Mouse (Mus musculus): ENCODE measurements around the gene Kcp. TPM values are rescaled to one million over a fixed set of nuclear protein-coding genes. Genes with fewer than 3 reads are reported as not detected.

Gene Kcp
- total RNA-seq (2021) = 1 to 10 TPM; 3.5 to 4.6 TPM
- long read RNA-seq, experiment 1 = 0 reads
- long read RNA-seq, experiment 2, partial matches to known transcripts = 1 of 2 reads
- long read RNA-seq, experiment 2, other reads (novel, unspliced or antisense) = 0 of 2 reads

DNA sequence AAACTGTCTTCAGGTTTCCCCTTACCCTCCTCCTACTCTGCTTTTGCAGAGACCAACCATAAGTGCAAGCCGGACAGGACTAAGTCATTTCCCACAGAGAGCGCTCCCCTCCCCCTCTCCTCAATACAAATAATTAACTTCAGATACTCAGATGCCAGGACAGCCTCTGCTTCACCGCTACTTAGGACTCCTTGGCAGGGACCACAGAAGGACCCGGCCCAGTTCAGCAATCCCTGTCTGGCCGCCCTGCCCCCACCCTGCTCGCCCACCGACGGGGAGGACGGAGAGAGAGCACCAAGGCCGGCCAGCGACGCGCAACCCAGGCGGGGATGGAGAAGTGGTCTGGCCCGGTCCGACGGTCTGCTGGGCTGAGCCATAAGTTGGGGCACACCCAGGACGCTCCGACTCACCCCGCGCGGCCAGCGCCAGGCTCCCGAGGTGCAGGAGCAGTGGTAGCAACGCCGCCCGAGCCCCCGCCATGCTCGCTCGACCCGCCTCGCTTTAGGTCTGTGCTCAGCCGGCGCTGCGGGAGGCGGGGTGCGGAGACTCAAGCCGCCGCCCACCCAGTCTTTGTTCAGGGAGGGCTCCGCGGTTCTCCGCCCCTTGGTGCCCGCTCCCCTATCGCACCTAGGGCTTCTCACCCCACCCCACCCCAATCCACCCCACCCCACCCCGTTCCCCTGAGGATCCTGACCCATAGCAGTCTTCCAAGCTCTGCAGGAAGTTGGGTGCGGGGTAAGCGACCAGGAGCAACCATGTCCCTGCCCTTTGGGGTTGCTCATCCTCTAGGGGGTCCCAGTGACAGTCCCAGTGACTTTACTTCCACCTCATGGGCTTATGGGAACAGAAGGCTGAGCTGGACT, at the start of gene Kcp:
Gene Kcp, minus strand, starts transcription at position 506 of the 863 bp plus-strand sequence.
- DNase-seq = peak; percentile 25 to 30

DNA sequence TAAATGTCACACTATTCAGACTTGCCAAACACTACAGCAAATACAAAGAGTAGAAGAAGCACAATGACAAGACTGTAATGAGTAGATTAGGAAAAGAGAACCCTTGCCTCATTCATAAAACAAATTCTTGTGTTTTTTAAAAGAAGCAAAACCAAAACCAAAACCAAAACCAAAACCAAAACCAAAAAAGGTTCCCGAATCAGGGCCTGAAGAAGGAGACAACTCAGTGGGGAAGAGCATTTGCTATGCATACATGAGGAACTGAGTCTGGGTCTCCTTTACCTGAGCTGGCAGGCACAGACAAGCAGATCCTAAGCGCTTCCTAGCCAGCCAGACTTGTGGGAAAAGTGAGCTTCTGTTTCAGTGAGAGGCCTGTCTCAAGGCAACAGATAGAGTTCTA, 49.4 kb upstream of the Kcp start:
- no peak for DNase-seq

DNA sequence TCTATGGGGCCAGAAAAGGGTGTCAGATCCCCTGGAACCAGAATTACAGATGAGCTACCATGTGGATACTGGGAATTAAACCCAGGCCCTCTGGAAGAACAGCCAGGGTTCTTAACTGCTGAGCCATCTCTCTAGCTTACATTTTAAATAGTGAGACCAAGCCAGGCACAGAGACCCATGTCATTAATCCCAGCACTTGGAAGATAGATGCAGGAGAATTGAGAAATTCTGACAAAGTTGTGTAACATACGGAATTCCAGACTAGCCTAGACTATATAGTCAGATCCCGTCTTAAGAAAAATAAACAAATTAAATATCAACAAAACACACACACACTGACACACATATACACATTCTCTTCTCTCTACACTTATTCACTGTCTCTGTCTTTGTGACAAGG, 44.8 kb upstream of the Kcp start:
- no peak for DNase-seq

DNA sequence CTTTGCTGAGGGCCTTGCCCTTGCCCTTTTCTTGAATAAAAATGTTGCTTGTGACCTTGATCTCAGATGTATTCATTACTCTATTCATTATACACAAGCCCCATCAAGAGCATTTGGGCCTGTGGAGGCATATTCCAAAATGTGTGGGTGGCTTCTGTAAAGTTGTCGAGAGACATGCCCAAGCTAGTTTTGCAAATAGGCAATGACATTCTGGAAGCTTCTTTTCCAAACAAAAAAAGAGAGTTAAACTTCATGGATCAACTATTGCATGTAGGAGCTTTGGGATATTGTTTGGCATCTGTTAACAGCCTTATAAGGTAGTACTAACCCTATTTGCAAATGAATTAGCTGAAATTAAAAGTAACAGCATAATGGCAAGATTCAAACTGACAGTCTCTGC, 40.3 kb upstream of the Kcp start:
- DNase-seq = no peak

DNA sequence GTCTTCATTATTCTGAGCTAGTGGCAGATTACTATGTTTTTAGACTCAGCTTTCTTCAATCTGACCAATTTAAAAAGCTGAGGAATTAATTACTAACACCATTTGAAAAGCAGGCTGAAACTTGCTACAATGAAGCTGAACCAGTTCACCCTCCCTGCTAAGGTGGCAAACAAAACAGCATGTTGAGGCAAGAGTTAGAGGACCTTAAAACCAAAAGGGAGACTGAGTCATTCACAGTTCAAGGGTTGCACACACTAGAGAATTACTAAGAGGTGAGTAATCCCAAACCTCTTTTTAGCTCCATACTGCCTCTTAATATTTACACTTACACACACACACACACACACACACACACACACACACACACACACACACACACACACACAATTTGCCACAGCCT, 39.8 kb upstream of the Kcp start:
- no peak for DNase-seq

DNA sequence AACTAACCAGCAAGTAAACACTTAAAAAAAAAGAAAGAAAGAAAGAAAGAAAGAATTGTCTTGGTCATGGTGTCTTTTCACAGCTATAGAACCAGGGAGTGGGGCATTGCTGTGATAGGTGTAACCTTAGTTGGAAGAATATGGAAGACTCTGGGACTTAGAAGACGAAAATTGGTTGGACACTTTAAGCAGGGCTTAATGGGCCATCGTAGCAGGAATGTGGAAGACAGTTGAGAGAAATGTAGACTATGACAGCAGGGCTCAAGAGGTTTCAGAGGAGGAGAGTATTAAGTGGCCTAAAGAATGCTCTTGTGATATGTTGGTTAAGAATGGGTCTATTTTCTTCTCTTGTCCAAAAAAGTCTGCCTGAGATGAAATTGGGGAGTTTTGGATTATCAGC, 37.9 kb upstream of the Kcp start:
- no peak for DNase-seq

DNA sequence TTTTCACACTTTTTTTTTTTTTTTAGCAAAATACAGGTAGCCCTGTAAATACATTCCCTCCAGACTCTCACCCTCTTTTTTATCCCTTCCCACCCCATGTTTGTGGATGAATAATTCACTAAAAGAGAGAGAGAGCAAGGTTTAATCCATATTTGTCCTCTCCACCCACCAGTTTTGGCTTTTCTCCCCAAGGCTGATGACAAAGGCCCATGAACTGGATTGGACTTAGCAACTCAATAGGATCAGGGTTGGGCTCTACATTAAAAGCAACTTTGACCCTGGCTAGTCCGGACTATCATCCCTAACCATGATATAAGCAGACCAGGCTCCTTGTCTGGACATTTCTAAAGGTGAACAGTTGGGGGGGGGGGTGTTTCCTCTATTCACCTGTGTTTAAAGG, 33.2 kb upstream of the Kcp start:
- DNase-seq = no peak

DNA sequence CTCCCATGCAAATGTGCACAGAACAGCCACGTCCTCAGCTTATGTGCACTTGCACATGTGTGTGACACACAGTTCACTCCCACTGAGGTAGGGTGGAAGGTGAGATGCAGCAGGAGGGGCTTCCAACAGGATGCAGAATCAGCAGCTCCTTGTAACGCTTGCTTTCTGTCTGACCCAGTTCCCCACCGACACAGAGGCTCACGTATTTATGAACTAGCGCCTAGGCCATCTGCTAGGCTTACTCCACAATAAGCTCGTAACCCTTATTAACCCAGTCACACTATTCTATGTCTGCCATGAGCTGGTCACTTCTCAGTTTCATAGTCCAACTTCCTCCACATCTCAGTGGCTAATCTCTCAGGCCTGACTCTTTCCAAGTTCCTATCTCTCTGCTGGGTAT, 32.5 kb upstream of the Kcp start:
- no peak for DNase-seq

DNA sequence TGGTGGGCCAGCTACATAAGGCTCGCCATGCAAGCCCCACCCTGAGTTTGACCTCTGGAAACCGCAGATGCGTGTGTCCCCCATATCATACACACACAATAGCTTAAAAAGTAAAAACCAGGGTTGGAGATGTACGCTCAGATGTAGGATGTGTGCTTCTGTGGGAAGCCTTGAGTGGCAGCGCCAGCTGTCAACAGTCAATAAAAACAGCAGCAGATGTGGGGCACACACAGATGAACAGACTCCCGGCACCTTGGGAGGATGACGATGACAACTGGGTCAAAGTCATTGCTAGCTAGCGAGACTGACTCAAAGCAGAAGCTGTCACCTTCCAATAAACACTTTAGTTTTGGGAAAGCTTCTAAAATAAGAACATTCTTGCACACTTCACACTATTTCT, 31.8 kb upstream of the Kcp start:
- no peak for DNase-seq

DNA sequence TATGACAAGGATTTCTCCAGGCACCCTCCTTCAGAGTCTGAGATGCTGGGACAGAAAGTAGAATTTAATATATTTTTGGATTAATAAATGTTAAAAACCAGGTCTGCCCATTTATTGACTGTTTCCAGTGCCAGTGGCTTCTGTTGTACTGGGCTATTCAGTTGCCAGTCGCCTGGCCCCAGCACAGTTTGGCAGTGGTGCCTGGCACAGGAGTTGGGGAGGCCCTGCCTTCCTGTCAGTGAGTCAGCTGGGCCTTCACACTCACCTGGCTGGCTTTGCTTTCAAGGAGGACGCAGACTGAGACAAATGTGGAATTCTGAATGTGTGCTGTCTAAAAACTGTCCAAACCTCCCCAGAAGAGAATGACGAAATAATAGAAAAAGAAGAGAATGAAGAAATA, 29.5 kb upstream of the Kcp start:
- DNase-seq = no peak

DNA sequence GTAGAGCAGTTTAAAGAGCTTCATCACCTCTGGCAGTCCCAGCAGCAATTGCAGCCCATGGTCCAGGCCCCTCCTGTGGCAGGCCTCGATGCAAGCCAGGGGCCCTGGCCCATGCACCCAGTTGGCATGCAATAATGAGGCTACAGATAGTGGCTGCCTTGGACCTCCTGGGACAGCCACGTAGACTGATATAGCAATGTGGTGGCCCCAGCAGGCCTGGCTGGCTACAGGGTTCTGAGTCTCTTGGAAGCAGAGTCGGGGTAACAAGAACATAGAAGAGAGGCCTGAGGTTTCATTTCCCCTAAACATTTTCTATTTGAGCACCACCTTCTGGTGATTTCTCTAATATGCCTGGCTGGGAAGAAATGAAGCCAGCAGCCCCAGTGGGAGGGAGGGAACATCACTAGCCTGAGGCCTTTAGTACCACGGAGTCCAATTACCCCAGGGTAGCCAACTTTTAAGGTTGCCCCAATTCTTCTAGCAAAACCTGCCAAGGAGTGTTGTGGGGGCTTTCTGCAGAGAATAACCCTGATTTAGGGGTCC, 29.0 kb upstream of the Kcp start:
- no peak for DNase-seq

DNA sequence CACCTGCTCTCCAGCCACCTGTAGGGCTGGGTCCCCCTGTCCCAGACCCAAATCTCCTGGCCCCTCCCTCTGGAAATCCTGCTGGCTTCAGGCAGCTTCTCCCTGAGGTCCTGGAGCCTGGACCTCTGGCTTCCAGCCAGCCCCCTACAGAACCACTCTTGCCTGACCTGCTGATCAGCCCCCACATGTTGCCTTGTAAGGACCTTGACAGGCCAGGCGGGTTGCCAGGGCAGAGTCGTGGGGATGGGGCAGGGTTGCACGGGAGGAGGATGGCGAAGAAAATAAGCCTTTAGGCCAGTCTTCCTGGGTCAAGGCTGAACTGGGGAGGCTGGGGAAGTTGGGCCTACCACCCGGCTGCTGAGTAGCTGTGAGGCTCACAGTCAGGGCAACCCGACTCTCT, 27.6 kb upstream of the Kcp start:
- DNase-seq = peak; percentile 56 to 59

DNA sequence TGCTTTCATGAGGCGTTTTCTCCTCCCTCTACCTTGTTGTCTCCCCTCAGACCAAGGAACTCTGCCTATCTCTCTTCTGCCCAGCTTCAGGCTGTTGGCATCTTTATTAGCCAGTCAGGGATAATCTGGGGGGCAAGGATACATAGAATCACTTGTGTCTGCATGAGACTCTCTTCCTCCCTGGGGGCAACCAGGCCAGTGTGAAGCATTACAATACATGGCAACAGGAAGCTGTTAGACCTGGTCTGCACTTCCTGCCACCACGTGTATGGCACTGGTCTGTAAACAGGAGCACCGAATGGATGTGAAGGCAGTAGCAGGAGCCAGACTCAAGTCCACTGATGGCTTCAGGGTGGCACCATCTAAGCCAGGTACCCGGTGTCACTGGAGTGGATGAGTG, 22.3 kb upstream of the Kcp start:
- DNase-seq = no peak

DNA sequence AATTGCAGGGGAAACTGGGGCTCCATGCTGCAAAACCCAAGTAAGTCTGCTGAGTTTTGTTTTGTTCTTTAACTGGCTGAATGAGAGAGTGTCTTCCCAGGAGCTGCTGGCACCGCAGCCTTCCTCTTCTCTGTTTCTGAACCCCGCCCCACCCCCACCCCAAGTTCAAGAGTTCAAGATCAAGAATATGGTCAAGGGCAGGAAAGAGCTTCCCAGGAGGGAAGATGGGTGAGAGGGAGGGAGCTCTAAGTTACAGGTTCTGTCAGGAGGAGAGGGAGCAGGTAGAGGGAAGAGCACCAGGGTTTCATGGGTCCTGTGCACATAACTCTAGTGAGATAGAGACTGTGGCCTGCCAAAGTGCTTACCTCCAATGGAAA, 21.7 kb upstream of the Kcp start:
- no peak for DNase-seq

DNA sequence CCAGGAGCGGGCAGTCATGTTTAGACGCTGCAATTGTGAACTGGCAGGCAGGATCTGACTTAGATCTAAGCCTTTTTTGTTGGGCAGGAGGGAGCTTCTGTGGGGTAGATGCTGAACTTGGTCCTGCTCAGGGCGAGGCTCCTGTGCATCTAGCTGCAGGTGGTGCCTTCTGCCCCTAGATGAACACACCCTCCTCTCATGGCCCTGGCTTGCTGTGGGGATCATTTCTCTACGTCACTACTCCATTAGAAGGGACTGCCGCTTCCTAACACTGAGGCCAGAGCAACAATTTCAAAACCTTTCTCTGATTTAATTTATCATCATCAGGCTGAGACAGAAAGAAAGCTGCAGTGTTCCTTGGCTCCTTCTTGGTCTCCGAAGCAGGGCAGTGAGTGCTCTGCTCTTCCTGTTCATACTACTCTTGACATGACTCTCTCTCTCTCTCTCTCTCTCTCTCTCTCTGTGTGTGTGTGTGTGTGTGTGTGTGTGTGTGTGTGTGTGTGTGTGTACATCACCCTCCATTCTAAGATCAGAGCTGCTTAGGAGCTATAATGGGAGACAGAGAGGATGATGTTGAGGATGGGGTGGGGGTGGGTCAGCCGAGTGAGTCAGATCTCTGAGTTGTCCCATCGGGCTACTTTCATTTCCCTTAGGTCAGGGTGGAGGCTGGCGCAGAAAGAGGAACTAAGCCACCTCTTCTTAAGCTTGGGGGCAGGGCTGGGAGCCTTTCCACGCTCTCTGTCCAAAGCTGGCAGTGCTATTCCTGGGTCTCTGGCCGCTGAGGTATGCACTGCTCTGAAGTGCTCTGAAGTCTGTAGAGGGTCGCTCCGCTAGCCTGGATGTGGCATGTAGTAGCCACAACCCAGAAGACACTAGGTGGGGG, 21.1 kb upstream of the Kcp start:
- no peak for DNase-seq

DNA sequence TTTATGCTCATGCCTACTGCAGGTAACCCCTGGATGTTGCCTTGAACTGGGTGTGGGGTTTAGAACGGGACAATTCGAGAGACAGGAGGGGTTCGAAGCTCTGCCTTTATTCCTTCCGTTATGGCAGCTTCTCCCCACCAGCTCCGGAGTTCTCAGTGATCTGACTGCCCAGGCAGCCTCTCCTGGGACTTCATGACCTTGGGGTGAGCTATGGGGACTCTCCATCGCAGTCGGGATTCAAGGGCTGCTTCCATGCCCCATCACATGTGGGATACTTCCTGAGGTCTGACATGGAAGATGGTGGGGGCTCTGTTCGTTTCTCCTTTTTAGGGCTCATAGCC, 20.4 kb upstream of the Kcp start:
- no peak for DNase-seq

DNA sequence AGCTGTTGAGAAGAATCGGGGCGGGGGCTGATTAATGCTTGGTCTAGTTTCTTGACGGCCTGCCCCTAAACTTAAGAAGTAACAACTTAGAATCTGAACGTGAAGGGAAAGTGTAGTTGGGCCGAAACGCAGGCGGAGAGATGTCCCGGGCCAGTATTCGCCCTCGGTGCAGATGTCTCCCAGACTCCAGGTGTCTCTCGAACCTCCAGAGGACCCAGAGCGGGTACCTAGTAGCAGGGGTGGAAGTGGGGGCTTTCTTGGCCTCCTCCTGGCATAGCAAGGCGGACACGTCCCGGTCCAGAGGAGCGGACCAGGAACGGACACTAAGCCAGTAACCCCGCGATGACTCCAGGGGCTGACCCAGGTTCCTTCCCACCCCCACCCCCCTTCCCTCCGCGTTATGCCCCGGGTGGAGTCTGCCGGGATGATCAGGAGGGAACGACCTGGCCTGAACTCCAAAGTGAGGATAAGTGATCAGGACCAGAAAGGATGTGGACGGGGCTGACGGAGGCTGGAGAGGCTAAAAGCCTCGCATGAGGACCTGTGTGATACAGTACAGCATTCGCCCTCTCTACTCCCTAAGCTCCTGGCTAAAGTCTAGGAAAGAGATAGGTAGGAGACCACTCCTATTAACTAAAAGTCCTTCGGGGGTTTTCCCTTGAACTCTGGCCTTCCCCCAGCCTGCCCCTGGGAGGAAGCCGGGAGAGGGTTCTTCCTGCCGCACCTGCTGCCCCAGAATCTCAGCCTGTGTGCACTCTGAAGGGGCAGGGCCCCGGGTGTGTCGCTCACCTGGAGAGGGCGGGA, 19.8 kb upstream of the Kcp start:
- DNase-seq = no peak

DNA sequence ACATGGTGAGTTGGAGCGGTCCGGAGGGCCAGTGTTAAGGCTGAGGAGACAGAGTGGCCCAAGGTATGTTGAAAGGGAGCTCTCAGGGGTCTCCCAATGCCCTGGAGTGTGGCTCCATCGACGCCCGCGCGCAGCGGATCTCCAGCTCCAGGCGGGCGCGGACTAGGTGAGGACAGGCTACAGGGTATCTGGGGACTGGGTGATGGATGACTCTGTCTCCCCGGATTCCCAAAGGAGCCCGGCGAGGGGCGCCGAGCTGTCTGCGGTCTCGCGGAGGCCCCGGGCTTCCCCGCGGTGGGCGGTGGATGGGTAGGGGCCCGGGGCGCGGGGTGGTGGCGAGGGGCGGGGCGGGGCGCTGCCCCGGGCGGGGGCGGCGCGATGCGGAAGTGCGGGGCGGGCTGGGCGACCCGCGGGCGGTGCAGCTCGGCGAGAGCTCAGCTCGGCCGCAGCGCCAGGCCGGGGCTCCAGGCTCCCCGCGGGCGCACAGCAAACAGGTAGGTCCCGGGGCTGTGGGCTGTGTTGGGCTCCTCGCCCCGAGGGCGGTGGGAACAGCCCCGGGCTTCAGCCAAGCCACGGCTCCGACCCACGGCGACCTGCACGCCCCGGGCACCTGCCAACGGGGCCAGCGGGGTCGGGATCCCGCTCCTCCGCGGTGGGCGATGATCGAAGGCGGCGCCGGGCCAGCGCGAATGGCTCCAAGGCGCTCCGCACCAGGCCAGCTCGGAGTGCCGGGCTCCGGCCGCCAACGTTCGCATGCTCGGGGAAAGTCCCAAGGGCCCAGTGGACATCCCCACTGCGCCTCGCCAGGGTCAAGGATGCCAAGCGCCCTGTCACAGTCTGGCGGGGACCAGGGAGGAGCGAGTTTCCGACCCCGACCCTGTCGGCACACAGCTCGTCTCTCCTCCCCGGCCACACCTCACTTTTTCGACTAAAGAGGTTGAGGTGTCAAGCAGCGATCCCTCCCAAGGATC, 18.8 kb upstream of the Kcp start, which contains the start of gene Irf5:
Gene Irf5, plus strand, starts transcription at position 345 of the 971 bp plus-strand sequence.
- peak; percentile 40 to 57 for DNase-seq

DNA sequence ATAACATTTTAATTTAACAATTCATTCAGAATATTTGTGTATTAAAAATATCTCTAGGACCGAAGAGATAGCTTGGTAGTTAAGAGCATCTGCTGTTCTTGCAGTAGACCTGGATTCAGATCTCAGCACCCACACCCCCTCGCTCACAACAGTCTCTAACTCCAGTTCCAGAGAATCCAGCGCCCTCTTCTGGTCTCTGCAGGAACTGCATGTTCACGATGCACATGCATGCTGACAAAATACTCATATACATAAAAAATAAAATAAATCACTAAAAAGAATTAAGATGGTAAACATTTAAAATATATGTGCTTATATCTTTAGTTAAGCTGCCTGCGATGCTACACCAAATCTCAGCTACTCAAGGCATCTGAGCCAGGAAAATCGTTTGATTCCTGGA, 17.5 kb upstream of the Kcp start:
- DNase-seq = no peak

DNA sequence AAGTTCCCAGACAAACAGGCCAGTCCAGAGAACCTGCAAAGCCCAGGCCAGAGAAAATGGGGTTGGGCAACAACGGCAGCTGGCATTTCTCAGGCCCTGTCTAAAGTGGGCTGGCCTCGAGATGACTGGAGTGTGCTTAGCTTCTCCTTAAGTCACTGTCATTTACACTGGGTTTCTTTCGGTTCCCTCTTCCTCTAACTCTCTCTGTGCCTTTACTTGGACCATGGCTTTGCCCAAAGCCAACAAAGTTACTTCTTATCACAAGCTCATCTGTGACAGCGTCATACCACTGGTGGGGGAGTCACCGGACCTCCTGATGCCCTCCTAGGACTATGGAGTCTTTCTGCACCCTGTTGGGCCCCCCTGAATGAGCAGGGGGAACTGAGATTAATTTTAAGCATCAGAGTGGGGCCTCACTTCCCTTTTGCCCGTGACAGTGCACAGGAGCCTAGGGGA, 16.3 kb upstream of the Kcp start:
- DNase-seq = no peak

Measured in adrenal gland, postnatal 36 days (tissue).